Mouse (Mus musculus) spleen, adult 12 weeks (tissue): Measurements from ENCODE around the gene Fam206a.

Source experiments
- DNase-seq: peaks from one replicate; pipeline ENCODE4 v3.0.0; 2022; ENCODE audit warnings: low spot score

The Fam206a gene

DNA sequence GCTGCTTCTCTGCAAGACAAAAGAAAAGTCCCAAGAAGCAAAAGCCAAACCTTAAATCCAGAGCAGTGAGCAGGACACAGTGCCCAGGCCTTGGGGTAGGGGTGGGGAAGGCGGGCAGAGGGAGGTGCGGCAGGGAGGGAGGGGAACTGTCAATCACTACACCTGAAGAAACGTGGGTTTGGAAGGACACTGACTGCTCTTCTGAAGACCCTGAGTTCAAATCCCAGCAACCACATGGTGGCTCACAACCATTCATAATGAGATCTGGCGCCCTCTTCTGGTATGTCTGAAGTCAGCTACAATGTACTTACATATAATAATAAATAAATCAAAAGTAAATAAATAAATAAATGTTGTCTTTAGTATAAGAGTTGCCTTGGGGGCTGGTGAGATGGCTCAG is 42.8 kb downstream of the Fam206a start:
- no peak for DNase-seq

- DNase-seq = no peak
Observed at GRCm38 (mm10) chr4:56845896-56846533, 43.9 kb downstream of the Fam206a start.

GRCm38 (mm10) chr4:56847400-56847799 is 45.3 kb downstream of the Fam206a start:
- no peak for DNase-seq

- no peak for DNase-seq
Observed at GRCm38 (mm10) chr4:56848044-56848443, 45.9 kb downstream of the Fam206a start.

DNA sequence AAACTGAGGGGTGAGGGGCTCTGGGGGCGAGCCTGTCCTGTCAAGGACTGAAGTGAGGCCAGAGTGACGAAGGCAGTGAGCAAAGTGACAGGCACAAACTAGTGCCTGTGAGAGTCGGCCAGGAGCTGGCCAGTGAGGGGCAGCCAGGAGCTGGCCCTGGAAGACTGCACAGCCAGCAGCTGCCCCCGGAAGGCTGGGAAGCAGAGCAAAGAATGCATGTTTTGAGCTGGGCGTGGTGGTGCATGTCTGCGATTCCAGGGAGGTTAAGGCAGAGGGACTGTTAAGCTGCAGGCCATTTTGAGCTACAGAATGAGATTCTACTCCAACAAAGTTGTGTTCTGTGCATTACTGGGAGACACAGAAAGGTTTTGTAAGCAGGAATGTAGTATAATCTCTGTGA is 48.6 kb downstream of the Fam206a start:
- no peak for DNase-seq

GRCm38 (mm10) chr4:56855935-56856334 is 53.8 kb downstream of the Fam206a start:
- no peak for DNase-seq

- no peak for DNase-seq
Observed at GRCm38 (mm10) chr4:56856371-56856949, 54.3 kb downstream of the Fam206a start.

- DNase-seq = no peak
Observed at GRCm38 (mm10) chr4:56858733-56859132, 56.6 kb downstream of the Fam206a start.
